Mouse (Mus musculus) spleen, adult 2 months (tissue): Measurements from ENCODE around the gene Crebrf.

ENCODE experiments used
- CTCF ChIP-seq: fragments of 200-500 bp; IDR thresholded peaks from 2 replicates; pipeline ENCODE4 v1.5.1; 2011; ENCODE audit warnings: mild to moderate bottlenecking, inconsistent platforms; ENCODE audit not compliant: insufficient read depth, insufficient read length, insufficient replicate concordance; ENCODE audit errors: extremely low read depth
- POLR2A ChIP-seq: fragments of 200-500 bp; IDR thresholded peaks from 2 replicates; pipeline ENCODE4 v1.6.1; 2011; ENCODE audit warnings: low read depth, low read length, inconsistent platforms

DNA sequence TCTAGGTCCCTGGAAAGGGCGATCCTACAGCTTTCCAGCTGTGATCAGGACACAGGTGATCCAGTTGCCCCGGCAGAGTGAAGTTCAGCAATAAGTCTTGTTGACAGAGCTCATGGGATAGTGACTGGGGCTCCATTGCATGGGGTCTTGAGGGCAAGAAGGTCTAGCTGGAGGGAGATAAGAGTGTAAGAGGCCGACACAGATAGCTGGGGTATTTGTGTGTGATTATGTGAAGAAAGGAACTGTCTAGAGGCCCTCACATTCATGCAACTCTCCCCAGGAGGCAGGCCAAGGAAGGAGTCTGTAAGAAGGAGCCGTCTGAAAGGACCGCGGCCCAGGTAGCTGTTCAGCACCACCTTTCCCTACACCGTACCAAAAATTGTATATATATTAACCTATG lies 8.4 kb upstream of the Crebrf start:
- no peak for TF ChIP-seq CTCF
- TF ChIP-seq POLR2A = no peak
